10 mouse cellular contexts compared by ENCODE assay signal in the genomic region with DNA sequence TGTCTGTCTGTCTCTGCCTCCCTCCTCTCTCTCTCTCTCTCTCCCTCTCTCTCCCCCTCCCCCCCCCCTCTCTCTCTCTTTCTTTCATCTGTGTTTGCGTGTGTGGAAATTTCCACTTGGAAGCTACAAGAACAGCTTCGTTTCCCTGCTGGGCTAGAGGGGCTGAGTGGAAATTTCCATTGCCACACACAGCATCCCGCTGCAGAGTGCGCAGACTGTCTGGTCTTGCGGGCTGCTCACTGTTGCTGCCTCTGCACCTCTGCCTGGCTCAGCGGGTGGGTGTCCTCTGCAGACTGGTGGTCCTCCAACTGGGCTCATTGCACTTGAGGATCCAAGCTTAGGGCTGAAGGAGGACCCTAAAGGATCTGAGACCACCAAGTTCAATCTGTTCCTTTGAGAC. TPM values are rescaled to one million over a fixed set of nuclear protein-coding genes. Genes with fewer than 3 reads are reported as not detected.
A peak's percentile ranks its signal among the peaks of the same experiment; 100 is the strongest.
DNase-seq lines count a peak whose midpoint lies in the region.
"Had no signal": no experiment of that assay in that cellular context is flagged by ENCODE, and none has a peak within 500 bp of the region (broad histone marks: within the 10 kb centered on the region; RNA-seq: fewer than 3 reads in every experiment).

No protein-coding gene starts in this region.

- DNase-seq in adrenal gland, postnatal 10 days, result peak; percentile 70
- no peak for DNase-seq in adrenal gland, adult 8-10 months
- DNase-seq in layer of hippocampus, adult 11-12 months (ENCODE audit: low spot score), result peak; percentile 82
- no peak for DNase-seq in layer of hippocampus, postnatal 14 days (ENCODE audit: low spot score in 2 of 2)
- DNase-seq in adrenal gland, postnatal 25 days, result peak; percentile 46
- DNase-seq in kidney, postnatal 10 days, result peak; percentile 65
- DNase-seq in adipocyte (ENCODE audit: low spot score), result no peak
- no peak for DNase-seq in gastrocnemius, postnatal 36 days
- DNase-seq: lung, embryonic 14.5 days; right cerebral cortex, postnatal 14 days had no signal

- intact Hi-C loops in gastrocnemius, postnatal 36 days (cut with DNase I), result no loop called here

RNA-seq across cellular contexts. Expression of a gene that starts 12.8 kb away (rescaled TPM):
- 10 to 100 TPM; 23.5 to 28.6 TPM for total RNA-seq in adrenal gland, postnatal 10 days (2021)
- 10 to 100 TPM; 54.1 to 81.1 (median 71.3) TPM for total RNA-seq in adrenal gland, adult 8-10 months (2022)
- total RNA-seq in layer of hippocampus, postnatal 14 days (2021), result 10 to 100 TPM; 47.7 to 54.8 TPM
- total RNA-seq in adrenal gland, postnatal 25 days (2021), result 39.9 and 63.1 TPM in 2 replicates
- total RNA-seq in gastrocnemius, postnatal 36 days (2021), result 1 to 10 TPM; 2.4 to 3.0 TPM

RNA-seq across cellular contexts. Expression of a gene that starts 15.6 kb away (rescaled TPM):
- 100 to 1,000 TPM; 140 to 156 TPM for total RNA-seq in adrenal gland, postnatal 10 days (2021)
- total RNA-seq in adrenal gland, adult 8-10 months (2022), result 10 to 100 TPM; 20.9 to 31.8 (median 30.0) TPM
- total RNA-seq in layer of hippocampus, postnatal 14 days (2021), result 100 to 1,000 TPM; 425 to 454 TPM
- 75.6 and 87.4 TPM in 2 replicates for total RNA-seq in adrenal gland, postnatal 25 days (2021)
- total RNA-seq in gastrocnemius, postnatal 36 days (2021), result 1 to 10 TPM; 8.0 TPM

RNA-seq across cellular contexts. Expression of a gene that starts 27.1 kb away (rescaled TPM):
- 1 to 10 TPM; 2.4 to 3.1 TPM for total RNA-seq in adrenal gland, postnatal 10 days (2021)
- total RNA-seq in adrenal gland, adult 8-10 months (2022), result 1 to 10 TPM in 3 of 4 experiments, under 1 TPM in 1; 0.66 to 2.4 (median 2.2) TPM
- under 1 TPM; 0.31 to 0.69 TPM for total RNA-seq in layer of hippocampus, postnatal 14 days (2021)
- 3.4 and 4.4 TPM in 2 replicates for total RNA-seq in adrenal gland, postnatal 25 days (2021)
- under 1 TPM in 1 of 2 experiments, not detected in 1; 0.20 TPM for total RNA-seq in gastrocnemius, postnatal 36 days (2021)

RNA-seq across cellular contexts. Expression of a gene that starts 51.5 kb away (rescaled TPM):
- 100 to 1,000 TPM in 1 of 2 experiments, 10 to 100 TPM in 1; 99.7 to 124 TPM for total RNA-seq in adrenal gland, postnatal 10 days (2021)
- 100 to 1,000 TPM; 125 to 174 (median 152) TPM for total RNA-seq in adrenal gland, adult 8-10 months (2022)
- 10 to 100 TPM; 73.0 to 77.8 TPM for total RNA-seq in layer of hippocampus, postnatal 14 days (2021)
- total RNA-seq in adrenal gland, postnatal 25 days (2021), result 118 and 130 TPM in 2 replicates
- 100 to 1,000 TPM; 124 to 130 TPM for total RNA-seq in gastrocnemius, postnatal 36 days (2021)

Comparison
In these comparisons a context has a peak if more than half of its experiments do, and no peak if none do; other contexts are left out.
1. DNase-seq: peak in adrenal gland, postnatal 10 days (single experiment), layer of hippocampus, adult 11-12 months (single experiment), adrenal gland, postnatal 25 days (single experiment) and kidney, postnatal 10 days (single experiment); none in adrenal gland, adult 8-10 months (single experiment), layer of hippocampus, postnatal 14 days (0 of 2), adipocyte (single experiment) and gastrocnemius, postnatal 36 days (0 of 2).
2. RNA of a gene that starts 12.8 kb away (total RNA-seq): 54.1 to 81.1 TPM in adrenal gland, adult 8-10 months, 39.9 to 63.1 TPM in adrenal gland, postnatal 25 days, 47.7 to 54.8 TPM in layer of hippocampus, postnatal 14 days and 23.5 to 28.6 TPM in adrenal gland, postnatal 10 days; 2.4 to 3.0 TPM in gastrocnemius, postnatal 36 days; every median in the first group is over 4 times any median in the second.